Mouse (Mus musculus): ENCODE results near the gene Trp63.
A peak's percentile ranks its signal among the peaks of the same experiment; 100 is the strongest.
"Not testable (repeated sequence)": the region's sequence is repeated elsewhere in the genome, so short reads cannot be mapped to it uniquely, and the experiment has no call there.

Trp63 gene

GRCm38 (mm10) chr16:25683531-25684248 lies at the start of gene Trp63:
Trp63 (plus strand) TSS chr16:25683763.
- no peak for DNase-seq (ENCODE audit: extremely low spot score)

- not testable (repeated sequence) for DNase-seq (ENCODE audit: extremely low spot score)
Observed at GRCm38 (mm10) chr16:25644716-25645115, 38.8 kb upstream of the Trp63 start.

GRCm38 (mm10) chr16:25660510-25661235 lies 22.9 kb upstream of the Trp63 start:
- no peak for DNase-seq (ENCODE audit: extremely low spot score)

- no peak for DNase-seq (ENCODE audit: extremely low spot score)
Observed at GRCm38 (mm10) chr16:25663116-25663515, 20.4 kb upstream of the Trp63 start.

GRCm38 (mm10) chr16:25673861-25674440 lies 9.6 kb upstream of the Trp63 start:
- DNase-seq (ENCODE audit: extremely low spot score), result no peak

GRCm38 (mm10) chr16:25680369-25680768 lies 3.2 kb upstream of the Trp63 start:
- no peak for DNase-seq (ENCODE audit: extremely low spot score)

GRCm38 (mm10) chr16:25682533-25682932 lies 1.0 kb upstream of the Trp63 start:
- DNase-seq (ENCODE audit: extremely low spot score), result no peak

- DNase-seq (ENCODE audit: extremely low spot score), result no peak
Observed at GRCm38 (mm10) chr16:25684572-25684971, 1.0 kb downstream of the Trp63 start.

GRCm38 (mm10) chr16:25690612-25691011 lies 7.0 kb downstream of the Trp63 start:
- DNase-seq (ENCODE audit: extremely low spot score), result peak; percentile 8

GRCm38 (mm10) chr16:25701252-25701651 lies 17.7 kb downstream of the Trp63 start:
- no peak for DNase-seq (ENCODE audit: extremely low spot score)

- DNase-seq (ENCODE audit: extremely low spot score), result no peak
Observed at GRCm38 (mm10) chr16:25706260-25706659, 22.7 kb downstream of the Trp63 start.

GRCm38 (mm10) chr16:25715790-25716189 lies 32.2 kb downstream of the Trp63 start:
- DNase-seq (ENCODE audit: extremely low spot score), result no peak

GRCm38 (mm10) chr16:25723131-25723530 lies 39.6 kb downstream of the Trp63 start:
- DNase-seq (ENCODE audit: extremely low spot score), result no peak

GRCm38 (mm10) chr16:25727001-25727400 lies 43.4 kb downstream of the Trp63 start:
- DNase-seq (ENCODE audit: extremely low spot score), result no peak

- no peak for DNase-seq (ENCODE audit: extremely low spot score)
Observed at GRCm38 (mm10) chr16:25727957-25728506, 44.5 kb downstream of the Trp63 start.

- DNase-seq (ENCODE audit: extremely low spot score), result no peak
Observed at GRCm38 (mm10) chr16:25736912-25737311, 53.3 kb downstream of the Trp63 start.

GRCm38 (mm10) chr16:25737623-25738050 lies 54.1 kb downstream of the Trp63 start:
- no peak for DNase-seq (ENCODE audit: extremely low spot score)

GRCm38 (mm10) chr16:25746807-25747206 lies 63.2 kb downstream of the Trp63 start:
- no peak for DNase-seq (ENCODE audit: extremely low spot score)

GRCm38 (mm10) chr16:25751866-25752265 lies 68.3 kb downstream of the Trp63 start:
- DNase-seq (ENCODE audit: extremely low spot score), result no peak

GRCm38 (mm10) chr16:25758108-25758507 lies 74.5 kb downstream of the Trp63 start:
- DNase-seq (ENCODE audit: extremely low spot score), result no peak

GRCm38 (mm10) chr16:25765549-25765948 lies 82.0 kb downstream of the Trp63 start:
- no peak for DNase-seq (ENCODE audit: extremely low spot score)

GRCm38 (mm10) chr16:25774611-25775010 lies 91.0 kb downstream of the Trp63 start:
- DNase-seq (ENCODE audit: extremely low spot score), result no peak

Data from embryo, embryonic 9.5 days (tissue).